Mouse (Mus musculus): ENCODE measurements at regions not wholly inside any gene's neighbourhood (a gene's known extent, or its start where the extent isn't known, plus 50 kb on each side); places are given as distances from the start of the nearest gene placed in this dataset.
"Not testable (repeated sequence)": the region's sequence is repeated elsewhere in the genome, so short reads cannot be mapped to it uniquely, and the experiment has no call there.

- H3K4me2 ChIP-seq = 0 out of 2 replicates have a peak overlapping the region, but pooled peaks have one; percentile 10
- H3K27ac ChIP-seq; H3K9ac ChIP-seq; H3K4me3 ChIP-seq; H3K36me3 ChIP-seq; ATAC-seq (replicated peaks; ENCODE audit: insufficient number of reproducible peaks, insufficient read depth, low FRiP score, low read depth); H3K27me3 ChIP-seq; H3K9me3 ChIP-seq (replicated peaks); H3K4me1 ChIP-seq (replicated peaks): not testable (repeated sequence)
- 9% methylated on average over 5 of the region's 6 CpGs for WGBS
Measured at GRCm38 (mm10) chr6:123930951-123931350, 77.7 kb upstream of the Vmn2r25 start.

DNA sequence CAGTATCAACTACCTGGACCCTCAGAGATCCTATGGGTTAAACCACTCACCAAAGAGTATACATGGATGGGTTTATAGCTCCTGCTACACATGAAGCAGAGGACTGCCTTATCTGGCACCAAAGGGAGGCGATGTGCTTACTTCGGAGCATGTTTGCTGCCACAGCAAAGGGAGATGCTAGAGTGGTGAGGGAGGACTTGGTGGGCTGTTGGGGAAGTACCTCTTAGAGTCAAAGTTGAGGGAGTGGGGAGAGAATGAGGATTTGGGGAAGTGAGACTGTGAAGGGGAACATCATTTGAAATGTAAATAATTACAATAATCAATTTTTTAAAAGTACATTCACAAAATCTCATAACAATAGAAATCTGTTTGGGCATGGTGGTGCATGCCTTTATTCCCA, 84.7 kb upstream of the Vmn2r25 start:
- WGBS = 74% methylated on average over 2 of the region's 2 CpGs
- ATAC-seq (replicated peaks; ENCODE audit: insufficient number of reproducible peaks, insufficient read depth, low FRiP score, low read depth) = no peak

GRCm38 (mm10) chr6:123961321-123961720, 63.0 kb upstream of the Vmn2r26 start:
- H3K4me3 ChIP-seq = no peak overlapping the region
- H3K27ac ChIP-seq = no peak overlapping the region
- H3K4me1 ChIP-seq (replicated peaks) = no peaks in the 10 kb centered on the region
- H3K4me2 ChIP-seq = no peak overlapping the region
- no peaks in the 10 kb centered on the region for H3K9me3 ChIP-seq (replicated peaks)
- H3K9ac ChIP-seq = no peak overlapping the region
- H3K36me3 ChIP-seq = no peaks in the 10 kb centered on the region
- H3K27me3 ChIP-seq = no peaks in the 10 kb centered on the region
- ATAC-seq (replicated peaks; ENCODE audit: insufficient number of reproducible peaks, insufficient read depth, low FRiP score, low read depth) = no peak
- 60% methylated on average over 2 of the region's 2 CpGs for WGBS

More for the DNA sequence above, 84.7 kb upstream of the Vmn2r25 start:
- H3K4me3 ChIP-seq = no peak overlapping the region
- H3K4me1 ChIP-seq (replicated peaks) = no peaks in the 10 kb centered on the region
- H3K4me2 ChIP-seq = no peak overlapping the region
- H3K9me3 ChIP-seq (replicated peaks) = no peaks in the 10 kb centered on the region
- H3K9ac ChIP-seq = no peak overlapping the region
- H3K27me3 ChIP-seq = no peaks in the 10 kb centered on the region
- H3K36me3 ChIP-seq = no peaks in the 10 kb centered on the region
- H3K27ac ChIP-seq = no peak overlapping the region

DNA sequence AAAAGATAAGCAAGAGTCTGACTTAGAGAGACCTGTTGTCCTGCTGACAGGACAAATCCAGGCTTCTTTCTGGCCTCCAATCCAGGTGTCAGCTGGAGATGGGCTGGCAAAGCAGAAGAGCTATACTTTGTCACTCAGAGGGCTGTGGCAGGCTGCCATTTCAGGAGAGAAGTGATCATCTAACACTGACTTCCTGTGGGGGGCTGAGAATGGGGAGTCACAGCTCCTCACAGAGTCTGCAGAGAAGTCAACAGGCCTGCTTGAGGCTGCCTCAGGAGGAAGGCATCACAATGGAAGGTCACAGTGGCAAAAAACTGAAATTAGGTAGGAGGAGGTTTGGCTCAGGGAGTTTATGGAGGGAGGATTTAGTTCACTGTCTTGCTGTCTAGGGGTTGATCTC, 53.2 kb upstream of the Vmn2r26 start:
- Histone ChIP-seq H3K27ac (peak overlapping the region; percentile 46), H3K4me1 (replicated peaks) (no peaks in the 10 kb centered on the region), H3K36me3 (no peaks in the 10 kb centered on the region), H3K9me3 (replicated peaks) (no peaks in the 10 kb centered on the region), H3K4me3 (no peak overlapping the region), H3K27me3 (no peaks in the 10 kb centered on the region), H3K4me2 (no peak overlapping the region), H3K9ac (no peak overlapping the region)
- ATAC-seq (replicated peaks; ENCODE audit: insufficient number of reproducible peaks, insufficient read depth, low FRiP score, low read depth) = no peak
